Mouse (Mus musculus) ES-E14 (cell line): ENCODE results near the gene Gm128.

Source experiments
- CHD2 ChIP-seq: IDR thresholded peaks from 2 replicates; pipeline ENCODE4 v1.6.1; 2014; ENCODE audit warnings: mild to moderate bottlenecking, low read depth, low read length, inconsistent platforms
- HCFC1 ChIP-seq: IDR thresholded peaks from 2 replicates; pipeline ENCODE4 v1.6.1; 2012; ENCODE audit warnings: low read length, inconsistent platforms, borderline replicate concordance; ENCODE audit not compliant: insufficient read depth
- MAFK ChIP-seq: IDR thresholded peaks from 2 replicates; pipeline ENCODE4 v1.6.1; 2014; ENCODE audit warnings: mild to moderate bottlenecking, low read depth, low read length, inconsistent platforms; ENCODE audit not compliant: insufficient read depth
- ZC3H11A ChIP-seq: IDR thresholded peaks from 2 replicates; pipeline ENCODE4 v1.6.1; 2012; ENCODE audit warnings: low read depth, mild to moderate bottlenecking, inconsistent platforms, low read length, borderline replicate concordance
- ZNF384 ChIP-seq: IDR thresholded peaks from 2 replicates; pipeline ENCODE4 v1.6.1; 2012; ENCODE audit warnings: low read depth, low read length, inconsistent platforms

- TF ChIP-seq CHD2 (no peak), ZNF384 (no peak), HCFC1 (no peak), ZC3H11A (no peak), MAFK (no peak)
These were observed 41.3 kb downstream of the Gm128 start for GRCm38 (mm10) chr3:95200132-95200531.
